Mouse (Mus musculus): ENCODE data around the gene Sertm1.

DNA sequence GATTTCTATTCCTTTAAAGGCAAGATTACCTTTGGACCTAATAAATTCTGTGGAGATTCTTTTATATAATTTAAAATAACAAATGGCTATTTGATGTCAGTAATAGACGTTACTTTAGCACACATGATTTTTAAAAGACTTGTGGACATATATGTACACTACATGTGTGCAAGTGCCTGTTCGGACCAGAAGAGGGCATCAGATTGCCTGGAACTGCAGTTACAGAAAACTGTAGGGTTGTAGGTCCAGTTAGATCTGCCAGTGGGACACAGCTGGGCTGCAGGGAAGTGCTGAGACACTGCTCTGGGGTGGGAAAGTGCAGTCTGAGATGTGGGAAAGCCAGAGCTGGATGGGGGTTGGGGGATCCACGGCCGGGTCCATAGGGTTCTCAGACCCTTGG is 16.9 kb upstream of the Sertm1 start:
- TF ChIP-seq CTCF (IDR thresholded peaks at IDR 0.05; ENCODE audit: control insufficient read depth, insufficient read depth, insufficient read length) (no peak), USF1 (IDR thresholded peaks at IDR 0.05; ENCODE audit: low read depth) (no peak), MYOG (IDR thresholded peaks at IDR 0.05; ENCODE audit: control insufficient read depth, extremely low read depth, insufficient read length) (no peak), MAX (IDR thresholded peaks at IDR 0.05) (no peak), CEBPB (IDR thresholded peaks at IDR 0.05; ENCODE audit: low read depth) (no peak), MYOD1 (IDR thresholded peaks at IDR 0.05; ENCODE audit: control insufficient read depth, insufficient read length, low read depth) (no peak)
